Mouse (Mus musculus) MEL (cell line): ENCODE data around the gene Tpcn1. TPM values are rescaled to one million over a fixed set of nuclear protein-coding genes. Genes with fewer than 3 reads are reported as not detected.

ENCODE experiments used
- DNase-seq: peaks from one replicate; pipeline ENCODE4 v3.0.0; 2011; ENCODE audit warnings: low read depth, low spot score
- H3K27ac ChIP-seq: 2 replicates; pipeline ENCODE4 v1.5.1; 2012; ENCODE audit warnings: low read depth, mild to moderate bottlenecking, control low read depth, low read length, moderate library complexity; ENCODE audit not compliant: control insufficient read depth
- H3K27me3 ChIP-seq, 2 experiments: fragments of 150-350 bp in 1 of 2; sonication (generic) in 1 of 2; 2 replicates each; pipeline ENCODE4 v1.6.1; 2012; ENCODE audit warnings: low read length in 2 of 2, mild to moderate bottlenecking in 2 of 2, improper control_type of control experiment in 1 of 2, moderate library complexity in 1 of 2; ENCODE audit not compliant: insufficient read depth in 2 of 2, control insufficient read depth in 1 of 2
- H3K36me3 ChIP-seq, 2 experiments: 2 replicates each; pipeline ENCODE4 v1.6.1; 2012 to 2014; ENCODE audit warnings: low read length in 2 of 2, improper control_type of control experiment in 1 of 2, inconsistent platforms in 1 of 2, mild to moderate bottlenecking in 1 of 2; ENCODE audit not compliant: insufficient read depth in 2 of 2, control insufficient read depth in 1 of 2
- H3K4me1 ChIP-seq, 2 experiments: fragments of 150-350 bp in 1 of 2; sonication (generic) in 1 of 2; 2 replicates each; pipeline ENCODE4 v1.6.1; 2012; ENCODE audit warnings: low read length in 2 of 2, improper control_type of control experiment in 1 of 2, mild to moderate bottlenecking in 1 of 2; ENCODE audit not compliant: insufficient read depth in 2 of 2, control insufficient read depth in 1 of 2
- H3K4me3 ChIP-seq, 2 experiments: fragments of 150-350 bp in 1 of 2; sonication (generic) in 1 of 2; 2 replicates each; pipeline ENCODE4 v1.5.1; 2012; ENCODE audit warnings: low read depth in 2 of 2, low read length in 2 of 2, mild to moderate bottlenecking in 2 of 2, moderate library complexity in 2 of 2, control low read depth in 1 of 2, improper control_type of control experiment in 1 of 2; ENCODE audit not compliant: control insufficient read depth in 1 of 2, insufficient read depth in 1 of 2
- H3K79me2 ChIP-seq: 2 replicates; pipeline ENCODE4 v1.6.1; 2012; ENCODE audit warnings: mild to moderate bottlenecking, low read length, moderate library complexity; ENCODE audit not compliant: control insufficient read depth, poor library complexity, insufficient read depth
- H3K9ac ChIP-seq: 2 replicates; pipeline ENCODE4 v1.6.1; 2012; ENCODE audit warnings: low read depth, mild to moderate bottlenecking, control low read depth, low read length, moderate library complexity; ENCODE audit not compliant: control insufficient read depth, poor library complexity, severe bottlenecking
- H3K9me3 ChIP-seq: fragments of 150-350 bp; sonication (generic); replicated peaks from 2 replicates; pipeline ENCODE4 v1.6.1; 2012; ENCODE audit warnings: mild to moderate bottlenecking, low read length, improper control_type of control experiment, moderate library complexity; ENCODE audit not compliant: insufficient read depth
- BHLHE40 ChIP-seq: IDR thresholded peaks from 2 replicates; pipeline ENCODE4 v1.6.1; 2012; ENCODE audit warnings: low read depth, mild to moderate bottlenecking, inconsistent platforms, low read length, improper control_type of control experiment, borderline replicate concordance
- CHD1 ChIP-seq: IDR thresholded peaks from 2 replicates; pipeline ENCODE4 v1.6.1; 2012; ENCODE audit warnings: low read depth, mild to moderate bottlenecking, inconsistent platforms, low read length, improper control_type of control experiment
- CHD2 ChIP-seq: IDR thresholded peaks from 2 replicates; pipeline ENCODE4 v1.6.1; 2011; ENCODE audit warnings: low read length, improper control_type of control experiment
- E2F4 ChIP-seq: IDR thresholded peaks from 2 replicates; pipeline ENCODE4 v1.6.1; 2011; ENCODE audit warnings: low read depth, low read length, improper control_type of control experiment, borderline replicate concordance
- ELF1 ChIP-seq: IDR thresholded peaks from 2 replicates; pipeline ENCODE4 v1.6.1; 2014; ENCODE audit warnings: low read depth, mild to moderate bottlenecking, inconsistent platforms, low read length, improper control_type of control experiment, moderate library complexity
- EP300 ChIP-seq, 2 experiments: IDR thresholded peaks; 2 replicates each; pipeline ENCODE4 v1.6.1; 2011; ENCODE audit warnings: improper control_type of control experiment in 2 of 2, low read length in 2 of 2, low read depth in 1 of 2, mild to moderate bottlenecking in 1 of 2
- GABPA ChIP-seq: IDR thresholded peaks from 2 replicates; pipeline ENCODE4 v1.6.1; 2012; ENCODE audit warnings: low read depth, mild to moderate bottlenecking, inconsistent platforms, low read length, improper control_type of control experiment, moderate library complexity
- GATA1 ChIP-seq: IDR thresholded peaks from 2 replicates; pipeline ENCODE4 v1.6.1; 2011; ENCODE audit warnings: low read depth, low read length, improper control_type of control experiment
- HCFC1 ChIP-seq: IDR thresholded peaks from 2 replicates; pipeline ENCODE4 v1.6.1; 2012; ENCODE audit warnings: low read depth, mild to moderate bottlenecking, inconsistent platforms, low read length, improper control_type of control experiment, moderate library complexity
- KAT2A ChIP-seq: conservative IDR thresholded peaks from 2 replicates; pipeline ENCODE4 v1.6.1; 2012; ENCODE audit warnings: low read depth, low read length, improper control_type of control experiment, inconsistent platforms
- MAFK ChIP-seq: IDR thresholded peaks from 2 replicates; pipeline ENCODE4 v1.6.1; 2011; ENCODE audit warnings: low read depth, mild to moderate bottlenecking, low read length, improper control_type of control experiment, borderline replicate concordance
- MAX ChIP-seq: IDR thresholded peaks from 2 replicates; pipeline ENCODE4 v1.6.1; 2011; ENCODE audit warnings: low read length, improper control_type of control experiment
- MAZ ChIP-seq: IDR thresholded peaks from 2 replicates; pipeline ENCODE4 v1.6.1; 2012; ENCODE audit warnings: low read depth, mild to moderate bottlenecking, inconsistent platforms, low read length, improper control_type of control experiment
- MXI1 ChIP-seq: IDR thresholded peaks from 2 replicates; pipeline ENCODE4 v1.6.1; 2011; ENCODE audit warnings: mild to moderate bottlenecking, low read depth, low read length, improper control_type of control experiment
- MYB ChIP-seq: IDR thresholded peaks from 2 replicates; pipeline ENCODE4 v1.6.1; 2011; ENCODE audit warnings: mild to moderate bottlenecking, low read depth, low read length, improper control_type of control experiment
- MYC ChIP-seq: IDR thresholded peaks from 2 replicates; pipeline ENCODE4 v1.6.1; 2011; ENCODE audit warnings: low read depth, mild to moderate bottlenecking, low read length, improper control_type of control experiment, moderate library complexity
- NELFE ChIP-seq: IDR thresholded peaks from 2 replicates; pipeline ENCODE4 v1.6.1; 2011; ENCODE audit warnings: low read depth, low read length, improper control_type of control experiment
- NRF1 ChIP-seq: IDR thresholded peaks from 2 replicates; pipeline ENCODE4 v1.6.1; 2014; ENCODE audit warnings: low read depth, mild to moderate bottlenecking, inconsistent platforms, low read length, improper control_type of control experiment, moderate library complexity; ENCODE audit not compliant: poor library complexity, insufficient read depth, severe bottlenecking
- POLR2A ChIP-seq, 2 experiments: IDR thresholded peaks; 2 replicates each; pipeline ENCODE4 v1.6.1; 2011 to 2012; ENCODE audit warnings: low read length in 2 of 2, mild to moderate bottlenecking in 2 of 2, control low read depth in 1 of 2, improper control_type of control experiment in 1 of 2, low read depth in 1 of 2, moderate library complexity in 1 of 2; ENCODE audit not compliant: control insufficient read depth in 1 of 2, insufficient read depth in 1 of 2, poor library complexity in 1 of 2
- POLR2AphosphoS2 ChIP-seq: IDR thresholded peaks from 2 replicates; pipeline ENCODE4 v1.6.1; 2011; ENCODE audit warnings: low read length, improper control_type of control experiment
- RAD21 ChIP-seq: IDR thresholded peaks from 2 replicates; pipeline ENCODE4 v1.6.1; 2011; ENCODE audit warnings: mild to moderate bottlenecking, low read depth, low read length, improper control_type of control experiment
- SIN3A ChIP-seq: IDR thresholded peaks from 2 replicates; pipeline ENCODE4 v1.6.1; 2012; ENCODE audit warnings: low read length, improper control_type of control experiment, inconsistent platforms
- SMC3 ChIP-seq: IDR thresholded peaks from 2 replicates; pipeline ENCODE4 v1.6.1; 2011; ENCODE audit warnings: low read depth, low read length, improper control_type of control experiment
- TBP ChIP-seq: IDR thresholded peaks from 2 replicates; pipeline ENCODE4 v1.8.0; 2011; ENCODE audit warnings: low read depth, low read length, improper control_type of control experiment
- TCF12 ChIP-seq: IDR thresholded peaks from 2 replicates; pipeline ENCODE4 v1.6.1; 2014; ENCODE audit warnings: low read depth, mild to moderate bottlenecking, inconsistent platforms, low read length, improper control_type of control experiment, moderate library complexity
- UBTF ChIP-seq: IDR thresholded peaks from 2 replicates; pipeline ENCODE4 v1.6.1; 2012; ENCODE audit warnings: low read depth, mild to moderate bottlenecking, inconsistent platforms, low read length, improper control_type of control experiment, moderate library complexity, borderline replicate concordance; ENCODE audit not compliant: insufficient read depth
- USF1 ChIP-seq: IDR thresholded peaks from 2 replicates; pipeline ENCODE4 v1.6.1; 2014; ENCODE audit warnings: low read depth, mild to moderate bottlenecking, inconsistent platforms, low read length, improper control_type of control experiment, moderate library complexity
- USF2 ChIP-seq, 2 experiments: IDR thresholded peaks; 2 replicates each; pipeline ENCODE4 v1.6.1; 2011 to 2012; ENCODE audit warnings: improper control_type of control experiment in 2 of 2, low read length in 2 of 2, borderline replicate concordance in 1 of 2, inconsistent platforms in 1 of 2, low read depth in 1 of 2, mild to moderate bottlenecking in 1 of 2; ENCODE audit not compliant: insufficient read depth in 1 of 2
- ZC3H11A ChIP-seq: IDR thresholded peaks from 2 replicates; pipeline ENCODE4 v1.6.1; 2012; ENCODE audit warnings: low read depth, mild to moderate bottlenecking, inconsistent platforms, low read length, improper control_type of control experiment
- ZMIZ1 ChIP-seq: IDR thresholded peaks from 2 replicates; pipeline ENCODE4 v1.6.1; 2012; ENCODE audit warnings: low read depth, mild to moderate bottlenecking, inconsistent platforms, low read length, improper control_type of control experiment, moderate library complexity
- polyA plus RNA-seq, 2 experiments: library from polyadenylated mRNA; stranded (reverse) in 1 of 2; unstranded in 1 of 2; fragments of >175 nt in 1 of 2; fragments of >200 nt in 1 of 2; gene quantifications; 2 replicates each; pipeline versions ENCODE4 v1.2.1 to v1.2.4; 2012; ENCODE audit warnings: low replicate concordance in 2 of 2, low read depth in 1 of 2; ENCODE audit not compliant: insufficient read length in 2 of 2, insufficient read depth in 1 of 2, missing spikeins in 1 of 2
- total RNA-seq: library from RNA; depleted of rRNA; stranded (reverse); fragments of 300-350 nt; gene quantifications from 2 replicates; pipeline ENCODE4 v1.2.3, GENCODE M21; 2012

Gene Tpcn1
- total and polyA plus RNA-seq, 3 experiments, result 11.3 to 43.2 TPM; not detected in 1

- DNase-seq, result peak; percentile 100
Measured at GRCm38 (mm10) chr5:120612822-120613604, 24.5 kb upstream of the Tpcn1 start.

GRCm38 (mm10) chr5:120612442-120612821 lies 24.0 kb upstream of the Tpcn1 start, which contains the start of the genes Rita1 and Ddx54:
Rita1 (minus strand) TSS chr5:120612589.
Ddx54 (plus strand) TSS chr5:120612739.
- Histone ChIP-seq H3K27me3 (no peaks in the 10 kb centered on the region), H3K36me3 (no peaks in the 10 kb centered on the region; a peak in 1 of 4 replicates), H3K4me3 (peak within 1 kb of the TSS; percentile 88), H3K9ac (peak within 1 kb of the TSS; percentile 90), H3K79me2 (peaks cover 29% of the 10 kb centered on the region), H3K9me3 (no peaks in the 10 kb centered on the region), H3K4me1 (peaks cover 2 to 9% of the 10 kb centered on the region in 2 experiments; a peak in 2 of 4 replicates), H3K27ac (peak within 1 kb of the TSS; percentile 78)
- no peak for TF ChIP-seq BHLHE40
- peak; percentile 100 for TF ChIP-seq CHD1
- TF ChIP-seq NELFE, result peak; percentile 70
- TF ChIP-seq TBP, result peak; percentile 77
- TF ChIP-seq POLR2A (IDR thresholded peaks at IDR 0.05; ENCODE audit: control insufficient read depth in 1 of 2, insufficient read depth in 1 of 2, low read depth in 1 of 2, low read length in 2 of 2, poor library complexity in 1 of 2), result peak in 1 of 2 experiments; percentile 39; a peak in 1 of 4 replicates
- peak; percentile 61 for TF ChIP-seq NRF1
- no peak for TF ChIP-seq USF2 (IDR thresholded peaks at IDR 0.05; ENCODE audit: borderline replicate concordance in 1 of 2, insufficient read depth in 1 of 2, low read depth in 1 of 2, low read length in 2 of 2)
- TF ChIP-seq SIN3A, result peak; percentile 91
- TF ChIP-seq UBTF, result no peak
- peak; percentile 69; the same call in 1 of the 2 replicates for TF ChIP-seq MYC
- no peak for TF ChIP-seq ZMIZ1
- no peak for TF ChIP-seq GATA1
- no peak for TF ChIP-seq TCF12
- no peak for TF ChIP-seq MAFK
- peak; percentile 89 for TF ChIP-seq MXI1
- TF ChIP-seq SMC3, result no peak
- TF ChIP-seq MAZ, result no peak; the same call in 1 of the 2 replicates
- no peak for TF ChIP-seq EP300 (IDR thresholded peaks at IDR 0.05; ENCODE audit: low read depth in 1 of 2, low read length in 2 of 2)
- TF ChIP-seq HCFC1, result peak; percentile 65; the same call in 1 of the 2 replicates
- DNase-seq, result peak; percentile 97

More at GRCm38 (mm10) chr5:120612822-120613604, 24.5 kb upstream of the Tpcn1 start:
- no peaks in the 10 kb centered on the region for H3K9me3 ChIP-seq
- H3K27me3 ChIP-seq, result no peaks in the 10 kb centered on the region
- H3K9ac ChIP-seq, result peak overlapping the region; percentile 90
- H3K4me1 ChIP-seq, result peaks cover 2 to 9% of the 10 kb centered on the region in 2 experiments; a peak in 2 of 4 replicates
- peak overlapping the region; percentile 88 for H3K4me3 ChIP-seq
- H3K27ac ChIP-seq, result peak overlapping the region; percentile 78
- no peaks in the 10 kb centered on the region; a peak in 1 of 4 replicates for H3K36me3 ChIP-seq
- TF ChIP-seq E2F4 (no peak), KAT2A (no peak), ELF1 (peak; percentile 96), MYB (no peak), USF1 (no peak), EP300 (IDR thresholded peaks at IDR 0.05; ENCODE audit: low read depth in 1 of 2, low read length in 2 of 2) (no peak; a peak in 1 of 4 replicates), CHD2 (no peak), CHD1 (no peak), RAD21 (no peak), MYC (peak; percentile 90), TCF12 (peak; percentile 51; the same call in 1 of the 2 replicates), NELFE (peak; percentile 95), ZMIZ1 (peak; percentile 84), GABPA (no peak), POLR2AphosphoS2 (peak; percentile 92), POLR2A (IDR thresholded peaks at IDR 0.05; ENCODE audit: control insufficient read depth in 1 of 2, insufficient read depth in 1 of 2, low read depth in 1 of 2, low read length in 2 of 2, poor library complexity in 1 of 2) (peak; percentile 88 to 99), UBTF (no peak), SIN3A (peak; percentile 67), MAX (peak; percentile 82), ZC3H11A (no peak), TBP (peak; percentile 18; the same call in 1 of the 2 replicates), NRF1 (peak; percentile 62), MXI1 (peak; percentile 88), MAZ (no peak), HCFC1 (peak; percentile 79)
- TF ChIP-seq, all 39 proteins: peak for 13
- H3K79me2 ChIP-seq, result peaks cover 29% of the 10 kb centered on the region
